Mouse (Mus musculus): ENCODE data around the gene St6galnac3. TPM values are rescaled to one million over a fixed set of nuclear protein-coding genes. Genes with fewer than 3 reads are reported as not detected.

Gene St6galnac3
- polyA plus RNA-seq, 1 experiment: 2.5 TPM

DNA sequence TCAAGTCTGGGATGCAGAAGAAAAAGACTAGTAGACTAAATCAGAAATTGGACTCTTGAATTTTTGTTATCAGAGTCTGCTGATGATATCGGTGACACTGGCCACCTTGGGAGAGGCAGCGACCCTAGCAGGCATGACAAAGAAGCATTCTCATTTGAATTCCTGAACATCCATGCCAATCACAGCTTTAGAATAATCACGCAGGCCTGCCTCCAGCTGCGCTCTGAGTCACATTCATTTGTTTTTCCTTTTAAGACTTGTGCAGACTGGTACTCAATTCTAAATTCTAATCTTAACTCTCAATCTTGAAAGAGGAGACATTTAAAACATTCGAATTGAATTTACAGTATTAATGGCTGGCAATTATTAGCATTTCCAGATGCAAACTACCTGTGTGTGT lies 83.2 kb downstream of the St6galnac3 start:
- Histone ChIP-seq H3K4me1 (ENCODE audit: control insufficient read depth, insufficient read depth, low read length) (no peaks in the 10 kb centered on the region), H3K27ac (ENCODE audit: insufficient read depth, low read length) (no peak overlapping the region), H3K4me3 (ENCODE audit: insufficient read depth, low read length) (no peak overlapping the region)
- no peak for TF ChIP-seq CTCF (IDR thresholded peaks at IDR 0.05; ENCODE audit: borderline replicate concordance, insufficient read depth, low read length)
- no peak for TF ChIP-seq POLR2A (IDR thresholded peaks at IDR 0.05; ENCODE audit: low read depth, low read length)

DNA sequence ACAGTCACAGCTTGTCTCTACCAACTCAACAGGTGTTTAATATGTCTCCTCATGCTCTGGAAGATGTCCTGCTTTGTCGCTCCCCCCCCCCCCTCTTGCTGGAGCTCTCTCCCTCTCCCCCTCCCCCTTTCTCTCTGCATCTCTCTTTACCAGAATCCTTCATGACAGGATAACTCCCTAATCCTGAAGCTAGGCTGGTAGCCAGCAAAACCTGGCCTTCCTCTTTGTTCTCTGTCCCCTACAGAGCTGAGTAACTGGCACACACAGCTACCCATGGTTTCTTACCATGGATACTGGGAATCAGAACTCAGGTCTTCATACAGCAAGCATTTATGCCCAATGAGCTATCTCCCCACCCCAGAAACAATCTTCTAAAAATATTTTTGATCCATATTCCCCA lies 87.6 kb downstream of the St6galnac3 start:
- Histone ChIP-seq H3K4me3 (ENCODE audit: insufficient read depth, low read length) (no peak overlapping the region), H3K4me1 (ENCODE audit: control insufficient read depth, insufficient read depth, low read length) (no peaks in the 10 kb centered on the region), H3K27ac (ENCODE audit: insufficient read depth, low read length) (no peak overlapping the region)
- TF ChIP-seq CTCF (IDR thresholded peaks at IDR 0.05; ENCODE audit: borderline replicate concordance, insufficient read depth, low read length): no peak
- TF ChIP-seq POLR2A (IDR thresholded peaks at IDR 0.05; ENCODE audit: low read depth, low read length): no peak

DNA sequence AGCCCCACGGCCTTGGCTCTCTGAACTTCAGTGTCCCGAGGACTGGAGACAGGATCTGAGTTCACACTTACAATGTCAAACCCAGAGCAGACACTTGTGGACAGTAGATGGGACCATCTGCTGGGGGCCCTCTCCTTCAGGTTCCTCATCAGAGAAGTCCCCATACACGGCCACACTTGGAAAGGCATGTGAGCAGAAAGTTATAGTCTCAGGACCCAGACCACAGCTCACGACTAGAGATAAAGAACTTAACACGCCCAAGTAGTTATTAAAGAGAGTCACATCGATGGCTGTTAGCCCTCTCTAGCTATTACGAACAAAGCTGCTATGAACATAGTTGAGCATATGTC lies 88.2 kb downstream of the St6galnac3 start:
- Histone ChIP-seq H3K4me3 (ENCODE audit: insufficient read depth, low read length) (no peak overlapping the region), H3K27ac (ENCODE audit: insufficient read depth, low read length) (no peak overlapping the region), H3K4me1 (ENCODE audit: control insufficient read depth, insufficient read depth, low read length) (no peaks in the 10 kb centered on the region)
- TF ChIP-seq CTCF (IDR thresholded peaks at IDR 0.05; ENCODE audit: borderline replicate concordance, insufficient read depth, low read length) (no peak), POLR2A (IDR thresholded peaks at IDR 0.05; ENCODE audit: low read depth, low read length) (no peak)

DNA sequence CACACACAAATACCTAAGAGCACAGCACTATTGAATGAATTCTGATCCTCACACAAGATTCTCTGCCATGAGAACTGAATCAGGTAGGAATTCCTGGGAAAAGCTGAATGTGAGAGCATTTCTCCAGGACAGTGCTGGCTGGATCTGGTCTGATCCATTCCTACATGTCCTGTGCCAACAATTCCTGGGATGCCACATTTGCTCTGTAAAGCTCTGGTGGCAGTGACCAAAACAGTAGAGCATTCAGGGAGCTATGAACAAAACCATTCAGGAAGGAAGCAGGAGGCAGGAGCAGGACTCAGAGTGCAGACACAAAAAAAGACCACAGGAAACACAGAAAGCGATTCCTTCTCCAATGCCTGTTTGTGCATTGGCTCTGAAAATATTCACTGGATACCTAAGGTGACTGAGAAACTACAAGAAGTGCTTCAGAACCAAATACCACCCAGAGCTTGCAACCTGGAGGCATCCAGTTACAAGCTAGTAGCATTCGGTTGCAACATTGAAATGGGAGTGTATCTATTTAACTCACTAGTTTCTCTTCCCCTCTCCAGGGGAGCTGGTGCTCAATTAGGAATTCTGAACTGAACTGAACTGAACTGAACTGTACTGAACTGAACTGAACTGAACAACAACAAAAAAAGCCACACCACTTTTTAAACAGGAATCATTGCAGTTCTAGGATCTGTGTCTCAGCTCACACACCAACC lies 88.7 kb downstream of the St6galnac3 start:
- no peak overlapping the region for H3K27ac ChIP-seq (ENCODE audit: insufficient read depth, low read length)
- H3K4me3 ChIP-seq (ENCODE audit: insufficient read depth, low read length): no peak overlapping the region
- TF ChIP-seq POLR2A (IDR thresholded peaks at IDR 0.05; ENCODE audit: low read depth, low read length) (no peak), CTCF (IDR thresholded peaks at IDR 0.05; ENCODE audit: borderline replicate concordance, insufficient read depth, low read length) (no peak)
- no peaks in the 10 kb centered on the region for H3K4me1 ChIP-seq (ENCODE audit: control insufficient read depth, insufficient read depth, low read length)

DNA sequence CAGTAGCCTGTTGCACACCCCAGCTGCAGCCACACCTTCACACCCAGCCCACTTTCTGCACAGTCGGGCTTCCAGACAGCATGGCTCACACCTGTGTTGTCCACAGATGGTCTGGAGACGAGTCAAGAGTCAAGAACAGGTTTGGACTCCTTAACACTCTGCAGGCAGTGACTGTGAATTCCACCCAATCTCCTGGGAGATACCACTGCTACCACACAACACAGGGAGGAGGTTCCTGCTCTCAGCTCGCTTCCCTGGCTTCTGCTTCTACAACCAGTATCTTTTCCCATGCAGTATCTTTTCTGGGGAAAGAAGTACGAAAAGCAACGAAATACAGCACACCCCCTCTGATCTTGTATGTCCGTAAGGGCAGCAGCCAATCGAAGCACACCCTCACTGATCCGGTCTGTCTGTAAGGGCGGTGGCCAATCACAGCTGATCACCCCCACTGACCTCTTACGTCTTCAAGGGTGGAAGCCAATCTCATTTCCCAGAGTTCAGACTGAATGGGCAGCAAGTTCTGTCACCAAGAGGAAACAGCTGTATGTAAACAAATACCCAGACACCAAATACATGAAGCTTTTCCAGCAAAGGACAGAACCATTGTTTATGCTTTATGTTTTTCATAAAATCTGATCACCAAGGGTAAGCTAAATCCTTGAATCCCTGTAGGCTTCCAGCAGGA lies 92.8 kb downstream of the St6galnac3 start:
- TF ChIP-seq POLR2A (IDR thresholded peaks at IDR 0.05; ENCODE audit: low read depth, low read length): no peak
- no peak for TF ChIP-seq CTCF (IDR thresholded peaks at IDR 0.05; ENCODE audit: borderline replicate concordance, insufficient read depth, low read length)
- no peaks in the 10 kb centered on the region for H3K4me1 ChIP-seq (ENCODE audit: control insufficient read depth, insufficient read depth, low read length)

DNA sequence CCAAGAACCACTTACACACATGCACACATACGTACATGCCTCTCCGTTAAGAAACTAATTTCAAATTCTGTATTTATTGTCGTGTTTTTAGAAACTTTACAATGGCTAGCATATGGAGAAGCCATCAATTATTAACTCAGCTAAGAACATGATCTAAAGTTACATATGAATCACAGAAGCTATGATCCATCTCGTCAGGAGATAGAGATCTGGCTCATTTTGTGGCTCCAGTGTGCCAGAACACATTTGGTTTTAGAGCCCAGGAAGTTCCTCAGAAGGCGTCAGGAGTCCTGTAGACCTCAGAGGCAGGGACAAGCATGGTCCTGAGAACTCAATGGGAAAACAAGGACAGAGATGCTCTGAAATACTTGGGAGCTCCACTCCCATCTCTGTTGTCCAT lies 98.7 kb downstream of the St6galnac3 start:
- Histone ChIP-seq H3K4me1 (ENCODE audit: control insufficient read depth, insufficient read depth, low read length) (no peaks in the 10 kb centered on the region), H3K4me3 (ENCODE audit: insufficient read depth, low read length) (no peak overlapping the region), H3K27ac (ENCODE audit: insufficient read depth, low read length) (no peak overlapping the region)
- TF ChIP-seq POLR2A (IDR thresholded peaks at IDR 0.05; ENCODE audit: low read depth, low read length): no peak
- no peak for TF ChIP-seq CTCF (IDR thresholded peaks at IDR 0.05; ENCODE audit: borderline replicate concordance, insufficient read depth, low read length)

More for the DNA sequence above, 92.8 kb downstream of the St6galnac3 start:
- H3K27ac ChIP-seq (ENCODE audit: insufficient read depth, low read length): no peak overlapping the region
- no peak overlapping the region for H3K4me3 ChIP-seq (ENCODE audit: insufficient read depth, low read length)

DNA sequence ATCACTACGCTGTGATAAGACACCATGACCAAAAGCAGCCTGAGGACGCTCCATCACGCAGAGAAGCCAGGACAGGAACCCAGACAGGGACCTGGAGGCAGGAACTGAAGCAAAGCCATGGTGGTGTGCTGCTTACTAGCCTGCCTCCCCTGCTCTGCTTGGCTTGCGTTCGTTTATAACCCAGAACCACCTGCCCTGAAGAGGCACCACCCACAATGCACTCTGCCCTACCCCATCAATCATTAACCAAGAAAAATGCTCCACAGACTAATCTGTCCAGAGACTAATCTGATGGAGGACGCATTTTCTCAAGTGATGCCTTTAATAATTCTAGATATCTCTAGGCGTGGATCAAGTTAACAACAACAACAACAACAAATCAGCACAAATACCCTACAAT lies 106.0 kb downstream of the St6galnac3 start:
- TF ChIP-seq CTCF (IDR thresholded peaks at IDR 0.05; ENCODE audit: borderline replicate concordance, insufficient read depth, low read length) (no peak), POLR2A (IDR thresholded peaks at IDR 0.05; ENCODE audit: low read depth, low read length) (no peak)
- H3K27ac ChIP-seq (ENCODE audit: insufficient read depth, low read length): no peak overlapping the region

DNA sequence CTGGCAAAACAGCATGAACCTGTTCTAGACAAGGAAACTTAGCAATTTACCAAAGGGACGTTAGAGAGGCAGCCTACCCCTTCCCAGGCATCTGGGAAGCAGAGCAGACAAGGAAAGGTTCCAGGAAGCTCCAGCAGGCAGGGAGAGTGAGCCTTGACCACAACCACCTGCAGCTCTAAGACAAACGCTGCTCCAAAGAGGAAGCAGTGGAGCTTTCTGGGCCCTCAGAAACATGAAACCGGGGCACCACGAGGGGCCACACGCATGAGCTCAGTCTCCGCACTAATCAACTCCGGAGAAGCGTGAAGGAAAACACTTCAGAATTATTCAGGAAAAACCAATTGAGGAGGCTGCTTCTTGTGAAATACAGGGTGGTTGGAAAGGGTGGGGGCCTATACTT lies 108.1 kb downstream of the St6galnac3 start:
- no peak overlapping the region for H3K4me3 ChIP-seq (ENCODE audit: insufficient read depth, low read length)
- no peaks in the 10 kb centered on the region; the same call in 1 of the 2 replicates for H3K4me1 ChIP-seq (ENCODE audit: control insufficient read depth, insufficient read depth, low read length)
- no peak for TF ChIP-seq CTCF (IDR thresholded peaks at IDR 0.05; ENCODE audit: borderline replicate concordance, insufficient read depth, low read length)
- no peak for TF ChIP-seq POLR2A (IDR thresholded peaks at IDR 0.05; ENCODE audit: low read depth, low read length)
- no peak overlapping the region for H3K27ac ChIP-seq (ENCODE audit: insufficient read depth, low read length)

More for the DNA sequence above, 106.0 kb downstream of the St6galnac3 start:
- H3K4me3 ChIP-seq (ENCODE audit: insufficient read depth, low read length): no peak overlapping the region
- H3K4me1 ChIP-seq (ENCODE audit: control insufficient read depth, insufficient read depth, low read length): no peaks in the 10 kb centered on the region; the same call in 1 of the 2 replicates

DNA sequence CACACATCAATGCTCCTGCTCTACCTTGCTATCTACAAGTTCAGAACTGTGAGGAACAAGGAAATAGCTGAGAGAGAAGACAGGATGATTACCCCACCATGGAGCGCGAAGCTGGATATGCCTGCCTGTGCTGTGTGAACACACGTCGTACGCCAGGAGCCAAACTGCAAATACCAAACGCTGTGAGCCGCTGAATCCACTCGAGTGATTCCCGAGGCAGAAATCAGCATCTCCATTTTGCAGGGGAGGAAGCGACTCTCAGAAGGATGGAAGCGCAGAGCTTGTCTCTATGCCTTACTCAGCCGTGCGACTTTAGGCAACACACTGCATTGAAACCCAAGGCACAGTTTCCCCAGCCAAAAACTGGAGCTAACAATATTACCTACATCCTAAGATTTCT lies 114.7 kb downstream of the St6galnac3 start:
- Histone ChIP-seq H3K4me3 (ENCODE audit: insufficient read depth, low read length) (no peak overlapping the region), H3K4me1 (ENCODE audit: control insufficient read depth, insufficient read depth, low read length) (no peaks in the 10 kb centered on the region), H3K27ac (ENCODE audit: insufficient read depth, low read length) (no peak overlapping the region)
- TF ChIP-seq POLR2A (IDR thresholded peaks at IDR 0.05; ENCODE audit: low read depth, low read length) (no peak), CTCF (IDR thresholded peaks at IDR 0.05; ENCODE audit: borderline replicate concordance, insufficient read depth, low read length) (no peak)

DNA sequence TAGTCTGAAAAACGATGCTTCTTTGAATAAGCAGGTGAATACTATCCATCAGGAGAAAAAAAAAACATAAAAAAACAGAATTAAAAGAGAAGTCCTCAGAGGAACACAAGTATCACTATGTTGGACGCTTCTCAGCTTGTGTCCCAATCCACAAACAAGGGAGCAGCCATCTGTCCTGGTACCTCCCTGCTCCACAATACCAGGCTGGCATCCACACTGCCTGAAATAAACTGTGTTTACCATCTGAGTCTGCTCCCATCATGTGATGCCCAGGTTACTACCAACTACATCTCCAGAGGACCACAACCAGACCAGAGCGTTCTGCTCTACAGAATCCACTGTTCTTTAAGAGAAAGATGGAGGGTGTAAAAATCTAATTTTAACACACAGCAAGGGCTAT lies 118.6 kb downstream of the St6galnac3 start:
- H3K27ac ChIP-seq (ENCODE audit: insufficient read depth, low read length): no peak overlapping the region
- H3K4me3 ChIP-seq (ENCODE audit: insufficient read depth, low read length): no peak overlapping the region
- TF ChIP-seq POLR2A (IDR thresholded peaks at IDR 0.05; ENCODE audit: low read depth, low read length): no peak
- no peak for TF ChIP-seq CTCF (IDR thresholded peaks at IDR 0.05; ENCODE audit: borderline replicate concordance, insufficient read depth, low read length)
- no peaks in the 10 kb centered on the region for H3K4me1 ChIP-seq (ENCODE audit: control insufficient read depth, insufficient read depth, low read length)

Measured in embryonic fibroblast, embryonic 13.5 days (primary cell).